In the genomic region with DNA sequence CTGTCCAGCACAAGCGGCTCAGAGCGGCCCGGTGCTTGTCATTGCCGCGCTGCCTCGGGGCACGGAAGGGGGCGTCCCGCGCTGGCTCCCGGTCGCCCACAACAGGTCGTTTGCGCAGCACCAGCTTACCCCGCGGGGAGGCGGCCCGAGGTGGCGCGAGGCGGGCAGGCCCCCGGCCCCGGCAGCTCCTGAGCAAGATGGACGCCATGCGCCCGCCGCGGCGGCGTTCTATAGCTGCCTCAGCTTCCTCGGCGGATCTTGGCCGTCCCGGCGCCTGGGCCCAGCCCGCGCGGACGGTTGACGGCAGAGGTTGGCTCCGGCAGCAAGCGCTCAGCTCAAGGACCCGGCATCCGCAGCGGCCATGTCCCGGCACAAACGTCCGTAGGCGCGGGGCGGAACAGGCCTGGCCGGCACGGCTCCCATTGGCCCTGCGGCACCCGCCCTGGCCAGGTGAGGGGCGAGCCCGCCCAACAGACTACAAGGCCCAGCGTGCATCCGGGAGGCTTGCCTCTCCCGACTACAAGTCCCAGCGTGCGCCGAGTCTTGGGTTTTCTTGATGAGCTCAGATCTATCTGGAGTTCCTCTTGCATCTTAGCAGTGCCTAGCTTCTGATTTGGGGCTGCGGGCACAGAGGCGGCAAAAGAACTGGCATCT, we compare ENCODE assay signal across 8 mouse cellular contexts. TPM values are rescaled to one million over a fixed set of nuclear protein-coding genes. Genes with fewer than 3 reads are reported as not detected.
DNase-seq lines count a peak whose midpoint lies in the region; ATAC-seq and TF ChIP-seq lines count a peak whose summit lies in the region.

TSS of gene Letm1 (minus strand) at position 473 of the 654 bp plus-strand sequence.

- no peaks in the 10 kb centered on the region for H3K9me3 ChIP-seq in ES-Bruce4 (replicated peaks; ENCODE audit: control insufficient read depth, insufficient read depth, low read length, poor library complexity, severe bottlenecking)
- H3K9me3 ChIP-seq in forebrain, embryonic 13.5 days (replicated peaks) = no peaks in the 10 kb centered on the region
- H3K9me3 ChIP-seq in liver, postnatal 0 days (ENCODE audit: low read length) = no peaks in the 10 kb centered on the region
- no peaks in the 10 kb centered on the region for H3K9me3 ChIP-seq in neural tube, embryonic 14.5 days (ENCODE audit: control insufficient read depth, low read length)

- peak within 1 kb of the TSS; percentile 76 for H3K9ac ChIP-seq in ES-Bruce4 (ENCODE audit: low read depth, poor library complexity, severe bottlenecking)
- H3K9ac ChIP-seq in forebrain, embryonic 13.5 days = peak within 1 kb of the TSS; percentile 89
- H3K9ac ChIP-seq in liver, postnatal 0 days (replicated peaks) = peak within 1 kb of the TSS; percentile 93
- peak within 1 kb of the TSS; percentile 87 for H3K9ac ChIP-seq in neural tube, embryonic 14.5 days (replicated peaks; ENCODE audit: low read depth, low read length)

- no peak for TF ChIP-seq EP300 in ES-Bruce4 (IDR thresholded peaks at IDR 0.05; ENCODE audit: insufficient read depth, low read depth, low read length)
- no peak for TF ChIP-seq EP300 in liver, postnatal 0 days (IDR thresholded peaks at IDR 0.05; ENCODE audit: low read depth)

- no peak for TF ChIP-seq POLR2A in ES-Bruce4 (IDR thresholded peaks at IDR 0.05; ENCODE audit: insufficient read depth, low read length)

- H3K27ac ChIP-seq in ES-Bruce4 (ENCODE audit: insufficient read depth, low read length) = no peak within 1 kb of the TSS
- H3K27ac ChIP-seq in forebrain, embryonic 13.5 days = peak within 1 kb of the TSS; percentile 79
- H3K27ac ChIP-seq in liver, postnatal 0 days (ENCODE audit: low read depth) = peak within 1 kb of the TSS; percentile 95
- H3K27ac ChIP-seq in neural tube, embryonic 14.5 days (ENCODE audit: low read depth, low read length) = peak within 1 kb of the TSS; percentile 86

- no peaks in the 10 kb centered on the region for H3K27me3 ChIP-seq in ES-Bruce4 (ENCODE audit: control insufficient read depth, insufficient read depth, low read length, poor library complexity, severe bottlenecking)
- no peaks in the 10 kb centered on the region for H3K27me3 ChIP-seq in forebrain, embryonic 13.5 days
- no peaks in the 10 kb centered on the region for H3K27me3 ChIP-seq in liver, postnatal 0 days (ENCODE audit: insufficient read depth, low read length)
- H3K27me3 ChIP-seq in neural tube, embryonic 14.5 days (ENCODE audit: control insufficient read depth, insufficient read depth, low read length) = no peaks in the 10 kb centered on the region

- H3K36me3 ChIP-seq in ES-Bruce4 (ENCODE audit: control insufficient read depth, insufficient read depth, low read length, poor library complexity, severe bottlenecking) = no peaks in the 10 kb centered on the region
- peaks cover 5% of the 10 kb centered on the region for H3K36me3 ChIP-seq in forebrain, embryonic 13.5 days (ENCODE audit: poor library complexity, severe bottlenecking)
- H3K36me3 ChIP-seq in liver, postnatal 0 days (replicated peaks; ENCODE audit: insufficient read depth, low read length) = peaks cover 4% of the 10 kb centered on the region; the same call in 1 of the 2 replicates
- H3K36me3 ChIP-seq in neural tube, embryonic 14.5 days (ENCODE audit: control insufficient read depth, insufficient read depth, low read length) = peaks cover 5% of the 10 kb centered on the region; the same call in 1 of the 2 replicates

- intact Hi-C loops in heart, postnatal 10 days (cut with DNase I) = loop anchor here (2.0 kb wide), 1 partner anchor 36 kb away; no protein-coding TSS in a partner anchor

- peak; percentile 99 for ATAC-seq in cerebellum, adult (ENCODE audit: insufficient number of reproducible peaks, low FRiP score, low TSS enrichment)
- ATAC-seq in forebrain, embryonic 13.5 days = peak; percentile 100
- peak; percentile 100 for ATAC-seq in liver, postnatal 0 days
- peak; percentile 100 for ATAC-seq in neural tube, embryonic 14.5 days (ENCODE audit: low read depth)

- under 1% methylated on average over 65 of the region's 65 CpGs for WGBS in forebrain, embryonic 13.5 days
- WGBS in large intestine, adult 2 months = under 1% methylated on average over 65 of the region's 65 CpGs
- WGBS in liver, postnatal 0 days (ENCODE audit: insufficient replicate concordance) = 1% methylated on average over 56 of the region's 65 CpGs
- WGBS in neural tube, embryonic 14.5 days = under 1% methylated on average over 65 of the region's 65 CpGs

- no peaks in the 10 kb centered on the region for H3K4me1 ChIP-seq in ES-Bruce4 (ENCODE audit: control insufficient read depth, insufficient read depth, low read length)
- H3K4me1 ChIP-seq in forebrain, embryonic 13.5 days = peaks cover 23% of the 10 kb centered on the region
- H3K4me1 ChIP-seq in liver, postnatal 0 days (ENCODE audit: insufficient read depth) = peaks cover 9% of the 10 kb centered on the region
- H3K4me1 ChIP-seq in neural tube, embryonic 14.5 days (ENCODE audit: control insufficient read depth, insufficient read depth, low read length) = peaks cover 15% of the 10 kb centered on the region; the same call in 1 of the 2 replicates

- peak within 1 kb of the TSS; percentile 94 for H3K4me2 ChIP-seq in forebrain, embryonic 13.5 days
- peak within 1 kb of the TSS; percentile 94 for H3K4me2 ChIP-seq in liver, postnatal 0 days (ENCODE audit: low read depth, low read length)
- peak within 1 kb of the TSS; percentile 79 for H3K4me2 ChIP-seq in neural tube, embryonic 14.5 days (ENCODE audit: low read depth, low read length)

- DNase-seq in heart, postnatal 10 days = peak; percentile 94 to 96
- peak; percentile 85 for DNase-seq in large intestine, adult 2 months (ENCODE audit: low read depth, low spot score)
- DNase-seq in liver, postnatal 0 days = peak; percentile 93
- peak; percentile 91 for DNase-seq in testis, postnatal 10 days (ENCODE audit: low spot score)

- peak within 1 kb of the TSS; percentile 85 for H3K4me3 ChIP-seq in ES-Bruce4 (ENCODE audit: low read depth, low read length)
- H3K4me3 ChIP-seq in forebrain, embryonic 13.5 days = peak within 1 kb of the TSS; percentile 82
- peak within 1 kb of the TSS; percentile 97 for H3K4me3 ChIP-seq in liver, postnatal 0 days (ENCODE audit: low read depth, low read length)
- peak within 1 kb of the TSS; percentile 89 for H3K4me3 ChIP-seq in neural tube, embryonic 14.5 days (ENCODE audit: low read depth, low read length)

- TF ChIP-seq CTCF in ES-Bruce4 (IDR thresholded peaks at IDR 0.05; ENCODE audit: low read depth, low read length) = no peak
- peak; percentile 37 for TF ChIP-seq CTCF in liver, postnatal 0 days (IDR thresholded peaks at IDR 0.05; ENCODE audit: low read depth)

RNA-seq across cellular contexts. Expression of gene Letm1, which starts in this region (rescaled TPM):
- polyA plus RNA-seq in ES-Bruce4 (2011; ENCODE audit: insufficient read depth, insufficient read length, low read depth, missing spikeins) = 34.2 and 36.7 TPM in 2 replicates
- 47.5 and 50.4 TPM in 2 replicates for polyA plus RNA-seq in forebrain, embryonic 13.5 days (2015; fragmentation: Nextera tagmentation; extraction: Ambion mirVana)
- 100 to 1,000 TPM; 118 to 135 TPM for total RNA-seq in heart, postnatal 10 days (2021)
- polyA plus RNA-seq in large intestine, adult 2 months (2012; rRNA removed) = 62.5 and 92.7 TPM in 2 replicates
- polyA plus RNA-seq in liver, postnatal 0 days (2015; fragmentation: Nextera tagmentation; extraction: Ambion mirVana) = 18.6 and 20.0 TPM in 2 replicates
- 67.0 and 69.5 TPM in 2 replicates for polyA plus RNA-seq in neural tube, embryonic 14.5 days (2014; fragmentation: Nextera tagmentation; extraction: Ambion mirVana)
